Mouse (Mus musculus) neutrophil, adult 59 days (primary cell): ENCODE measurements around the gene Dglucy. TPM values are rescaled to one million over a fixed set of nuclear protein-coding genes. Genes with fewer than 3 reads are reported as not detected.

ENCODE experiments used
- total RNA-seq, 2 experiments: library from RNA; stranded (reverse); gene quantifications; 1 replicate in 1 of 2; 2 replicates in 1 of 2; pipeline ENCODE4 v1.2.4; 2023

Dglucy gene
- total RNA-seq: 10 to 100 TPM; 22.1 to 35.4 TPM

GRCm38 (mm10) chr12:100778934-100779865 is at the start of gene Dglucy:
Gene Dglucy (plus strand): TSS chr12:100779057.

DNA sequence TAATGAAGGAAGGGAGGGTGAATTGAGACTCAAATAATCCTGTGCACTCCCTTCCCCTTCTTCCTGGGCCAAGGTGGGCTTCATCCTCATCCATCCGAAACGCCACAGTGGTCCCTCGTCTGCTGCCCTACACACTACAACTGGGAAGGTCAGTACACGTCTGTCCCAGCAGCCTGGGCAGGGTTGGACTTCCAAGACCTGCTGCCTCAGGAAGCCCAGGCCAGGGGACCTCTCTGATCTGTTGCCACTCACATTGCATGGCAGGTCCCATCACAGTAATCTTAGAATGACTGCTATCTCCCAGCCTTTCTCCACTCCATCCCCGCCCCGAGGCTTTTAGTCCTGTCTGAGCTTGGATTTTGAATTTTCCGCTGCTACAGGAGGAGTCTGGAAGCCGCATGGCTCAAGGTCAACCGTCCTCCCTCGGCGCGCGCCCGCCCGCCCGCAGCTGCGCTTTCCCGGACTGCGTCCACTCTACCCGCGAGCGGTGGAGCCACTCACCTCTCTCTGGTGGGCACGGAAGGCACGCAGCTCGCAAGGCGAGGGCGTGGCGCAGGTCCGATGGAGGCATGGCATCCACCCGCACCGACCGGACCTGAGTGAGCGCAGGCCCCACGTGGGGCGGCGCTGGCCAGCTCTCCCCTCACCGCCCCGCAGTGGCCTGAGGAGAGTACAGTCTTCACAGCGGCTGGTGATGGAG is 128.9 kb downstream of the Dglucy start, which contains the start of gene Gpr68:
TSS of gene Gpr68 (minus strand) at position 601 of the 700 bp plus-strand sequence.

Other genes with a start within 250 kb of the Dglucy start
- gene Rps6ka5, start 52.1 kb upstream of the Dglucy start, total RNA-seq: 10 to 100 TPM; 30.0 to 30.9 TPM
- gene Gpr68, start 129.1 kb downstream of the Dglucy start, total RNA-seq: 1 to 10 TPM; 1.1 to 1.5 TPM
- 100 to 1,000 TPM; 230 to 240 TPM for gene Ccdc88c, start 250.0 kb downstream of the Dglucy start, total RNA-seq